Mouse (Mus musculus): ENCODE data around the gene Gpatch2. TPM values are rescaled to one million over a fixed set of nuclear protein-coding genes. Genes with fewer than 3 reads are reported as not detected.
A peak's percentile ranks its signal among the peaks of the same experiment; 100 is the strongest.

Gene Gpatch2
- polyA plus RNA-seq, 1 experiment: 5.5 TPM

DNA sequence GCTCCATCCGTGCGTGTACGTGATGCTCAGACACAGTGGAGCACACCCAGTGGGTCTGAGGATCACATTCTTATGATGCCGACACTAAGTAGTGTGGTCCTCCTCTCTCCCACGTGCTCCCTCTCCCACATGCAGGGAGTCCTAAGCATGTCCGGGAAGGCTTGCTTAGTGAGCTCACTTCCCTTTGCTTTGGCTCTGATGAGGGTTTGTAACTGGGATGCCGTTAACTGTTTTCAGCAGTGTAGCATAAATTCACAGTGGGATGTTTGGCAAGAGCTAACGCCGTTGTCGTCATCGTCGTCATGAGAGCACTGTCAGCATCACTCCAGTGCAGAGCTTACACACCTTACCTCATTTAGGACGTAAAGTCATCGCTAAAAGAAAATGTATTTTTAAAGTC is 133.6 kb downstream of the Gpatch2 start:
- peaks cover 57% of the 10 kb centered on the region for H3K36me3 ChIP-seq (replicated peaks; ENCODE audit: low read length)
- H3K27me3 ChIP-seq (replicated peaks): no peaks in the 10 kb centered on the region
- H3K4me1 ChIP-seq: peaks cover 25% of the 10 kb centered on the region; the same call in 1 of the 2 replicates
- H3K9me3 ChIP-seq: peaks cover 15% of the 10 kb centered on the region
- TF ChIP-seq GATA1 (IDR thresholded peaks at IDR 0.05; ENCODE audit: borderline replicate concordance, low read length) (no peak), FLI1 (IDR thresholded peaks at IDR 0.05; ENCODE audit: low read length) (no peak)
- H3K4me3 ChIP-seq (replicated peaks): peak overlapping the region; percentile 48

- Histone ChIP-seq H3K36me3 (replicated peaks; ENCODE audit: low read length) (peaks cover 6% of the 10 kb centered on the region), H3K27me3 (replicated peaks) (no peaks in the 10 kb centered on the region), H3K4me3 (replicated peaks) (no peak overlapping the region), H3K4me1 (no peaks in the 10 kb centered on the region), H3K9me3 (peaks cover 22% of the 10 kb centered on the region; the same call in 1 of the 2 replicates)
- no peak for TF ChIP-seq GATA1 (IDR thresholded peaks at IDR 0.05; ENCODE audit: borderline replicate concordance, low read length)
- no peak for TF ChIP-seq FLI1 (IDR thresholded peaks at IDR 0.05; ENCODE audit: low read length)
Observed at GRCm38 (mm10) chr1:187356169-187356568, 140.9 kb downstream of the Gpatch2 start.

GRCm38 (mm10) chr1:187356904-187357303 is 141.6 kb downstream of the Gpatch2 start:
- no peaks in the 10 kb centered on the region for H3K4me1 ChIP-seq
- peaks cover 6% of the 10 kb centered on the region for H3K36me3 ChIP-seq (replicated peaks; ENCODE audit: low read length)
- TF ChIP-seq GATA1 (IDR thresholded peaks at IDR 0.05; ENCODE audit: borderline replicate concordance, low read length) (no peak), FLI1 (IDR thresholded peaks at IDR 0.05; ENCODE audit: low read length) (no peak)
- peaks cover 22% of the 10 kb centered on the region; the same call in 1 of the 2 replicates for H3K9me3 ChIP-seq
- no peaks in the 10 kb centered on the region for H3K27me3 ChIP-seq (replicated peaks)
- no peak overlapping the region for H3K4me3 ChIP-seq (replicated peaks)

GRCm38 (mm10) chr1:187360240-187360639 is 144.9 kb downstream of the Gpatch2 start:
- TF ChIP-seq FLI1 (IDR thresholded peaks at IDR 0.05; ENCODE audit: low read length): no peak
- no peak for TF ChIP-seq GATA1 (IDR thresholded peaks at IDR 0.05; ENCODE audit: borderline replicate concordance, low read length)
- H3K36me3 ChIP-seq (replicated peaks; ENCODE audit: low read length): no peaks in the 10 kb centered on the region
- peaks cover 29% of the 10 kb centered on the region for H3K9me3 ChIP-seq
- no peaks in the 10 kb centered on the region for H3K4me1 ChIP-seq
- H3K27me3 ChIP-seq (replicated peaks): no peaks in the 10 kb centered on the region
- H3K4me3 ChIP-seq (replicated peaks): no peak overlapping the region

DNA sequence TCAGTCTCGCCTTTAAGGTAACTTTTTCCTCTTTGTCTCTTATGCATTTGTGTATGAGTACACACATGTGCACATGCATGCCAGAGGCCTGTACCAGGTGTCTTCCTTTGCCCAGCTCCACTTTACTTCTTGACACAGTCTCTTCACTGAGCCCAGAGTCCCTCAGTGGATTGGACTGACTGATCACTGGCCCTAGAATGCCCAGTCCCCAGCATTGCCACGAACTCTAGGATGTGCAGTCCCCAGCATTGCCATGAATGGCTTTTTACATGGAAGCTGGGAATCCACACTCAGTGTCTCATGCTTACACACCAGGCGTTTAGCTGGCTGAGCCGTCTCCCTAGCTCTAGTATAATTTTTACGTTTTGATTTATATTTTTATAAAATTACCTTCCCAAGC is 147.2 kb downstream of the Gpatch2 start:
- TF ChIP-seq GATA1 (IDR thresholded peaks at IDR 0.05; ENCODE audit: borderline replicate concordance, low read length) (no peak), FLI1 (IDR thresholded peaks at IDR 0.05; ENCODE audit: low read length) (no peak)
- H3K4me3 ChIP-seq (replicated peaks): no peak overlapping the region
- no peaks in the 10 kb centered on the region for H3K36me3 ChIP-seq (replicated peaks; ENCODE audit: low read length)
- H3K4me1 ChIP-seq: no peaks in the 10 kb centered on the region
- H3K9me3 ChIP-seq: peaks cover 16% of the 10 kb centered on the region
- H3K27me3 ChIP-seq (replicated peaks): no peaks in the 10 kb centered on the region

- TF ChIP-seq FLI1 (IDR thresholded peaks at IDR 0.05; ENCODE audit: low read length) (no peak), GATA1 (IDR thresholded peaks at IDR 0.05; ENCODE audit: borderline replicate concordance, low read length) (no peak)
- Histone ChIP-seq H3K9me3 (peaks cover 6% of the 10 kb centered on the region), H3K4me3 (replicated peaks) (no peak overlapping the region), H3K4me1 (no peaks in the 10 kb centered on the region), H3K36me3 (replicated peaks; ENCODE audit: low read length) (no peaks in the 10 kb centered on the region), H3K27me3 (replicated peaks) (no peaks in the 10 kb centered on the region)
Observed at GRCm38 (mm10) chr1:187365424-187365823, 150.1 kb downstream of the Gpatch2 start.

DNA sequence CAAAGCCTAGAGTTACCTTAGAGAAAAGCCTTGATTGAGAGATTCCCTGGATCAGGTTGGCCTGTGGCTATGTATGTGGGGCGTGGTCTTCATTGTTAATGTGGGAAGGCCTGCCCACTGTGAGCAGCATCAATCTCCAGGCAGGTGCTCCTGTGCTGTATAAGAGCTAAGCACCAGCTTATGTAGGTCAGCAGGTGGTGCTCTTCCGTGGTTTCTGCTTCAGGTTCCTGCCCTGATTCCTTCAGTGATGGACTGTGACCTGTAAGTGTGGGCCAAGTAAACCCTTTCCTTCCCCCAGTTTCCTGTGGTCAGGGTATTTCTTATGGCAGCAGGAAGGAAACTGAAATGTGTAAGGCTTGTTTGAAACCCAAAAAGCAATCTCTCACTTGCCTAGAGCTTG is 151.5 kb downstream of the Gpatch2 start:
- H3K4me3 ChIP-seq (replicated peaks): no peak overlapping the region
- no peaks in the 10 kb centered on the region for H3K4me1 ChIP-seq
- TF ChIP-seq FLI1 (IDR thresholded peaks at IDR 0.05; ENCODE audit: low read length): no peak
- TF ChIP-seq GATA1 (IDR thresholded peaks at IDR 0.05; ENCODE audit: borderline replicate concordance, low read length): no peak
- peaks cover 6% of the 10 kb centered on the region for H3K9me3 ChIP-seq
- H3K36me3 ChIP-seq (replicated peaks; ENCODE audit: low read length): no peaks in the 10 kb centered on the region
- no peaks in the 10 kb centered on the region for H3K27me3 ChIP-seq (replicated peaks)

- Histone ChIP-seq H3K27me3 (replicated peaks) (no peaks in the 10 kb centered on the region), H3K36me3 (replicated peaks; ENCODE audit: low read length) (no peaks in the 10 kb centered on the region), H3K4me3 (replicated peaks) (no peak overlapping the region), H3K4me1 (no peaks in the 10 kb centered on the region), H3K9me3 (peaks cover 6% of the 10 kb centered on the region; the same call in 1 of the 2 replicates)
- TF ChIP-seq FLI1 (IDR thresholded peaks at IDR 0.05; ENCODE audit: low read length) (no peak), GATA1 (IDR thresholded peaks at IDR 0.05; ENCODE audit: borderline replicate concordance, low read length) (no peak)
Observed at GRCm38 (mm10) chr1:187369049-187369448, 153.7 kb downstream of the Gpatch2 start.

DNA sequence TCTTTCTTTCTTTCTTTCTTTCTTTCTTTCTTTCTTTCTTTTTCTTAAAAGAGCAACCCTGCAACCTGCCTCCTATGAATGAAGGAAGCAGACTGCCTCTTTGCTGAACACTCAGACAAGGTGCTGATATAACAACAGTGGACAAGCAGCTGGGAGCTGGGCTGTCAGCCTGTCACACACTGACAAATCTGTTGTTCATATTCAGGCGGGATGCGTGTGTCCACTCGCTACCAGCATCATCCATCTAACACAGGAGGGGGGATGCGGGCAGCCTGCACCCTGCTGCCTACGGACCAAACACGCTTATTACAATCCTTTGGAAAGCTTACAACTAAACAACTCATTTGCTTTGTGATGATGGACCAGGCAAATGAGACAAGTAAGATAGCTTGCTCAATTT is 158.2 kb downstream of the Gpatch2 start:
- H3K4me3 ChIP-seq (replicated peaks): no peak overlapping the region
- H3K27me3 ChIP-seq (replicated peaks): peaks cover 3% of the 10 kb centered on the region
- TF ChIP-seq FLI1 (IDR thresholded peaks at IDR 0.05; ENCODE audit: low read length): no peak
- TF ChIP-seq GATA1 (IDR thresholded peaks at IDR 0.05; ENCODE audit: borderline replicate concordance, low read length): no peak
- H3K36me3 ChIP-seq (replicated peaks; ENCODE audit: low read length): no peaks in the 10 kb centered on the region
- peaks cover 4% of the 10 kb centered on the region; the same call in 1 of the 2 replicates for H3K4me1 ChIP-seq
- peaks cover 25% of the 10 kb centered on the region for H3K9me3 ChIP-seq

DNA sequence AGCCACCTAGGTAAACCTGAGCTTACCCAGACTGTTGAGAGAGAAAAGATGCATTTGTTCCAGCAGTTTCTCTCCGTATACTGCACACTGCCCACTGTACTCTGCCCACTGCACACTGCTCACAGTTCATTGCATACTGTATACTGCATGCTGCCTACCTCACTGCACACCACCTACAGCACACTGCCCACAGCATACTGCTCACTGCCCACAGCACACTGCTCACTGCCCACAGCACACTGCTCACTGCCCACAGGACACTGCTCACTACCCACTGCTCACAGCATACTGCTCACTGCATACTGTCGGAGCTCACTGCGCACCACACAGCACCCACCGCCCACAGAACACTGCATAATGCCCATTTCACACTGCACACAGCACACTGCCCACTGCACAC is 159.1 kb downstream of the Gpatch2 start:
- no peaks in the 10 kb centered on the region for H3K36me3 ChIP-seq (replicated peaks; ENCODE audit: low read length)
- peaks cover 4% of the 10 kb centered on the region; the same call in 1 of the 2 replicates for H3K4me1 ChIP-seq
- TF ChIP-seq FLI1 (IDR thresholded peaks at IDR 0.05; ENCODE audit: low read length) (no peak), GATA1 (IDR thresholded peaks at IDR 0.05; ENCODE audit: borderline replicate concordance, low read length) (peak; percentile 34; the same call in 1 of the 3 replicates)
- H3K4me3 ChIP-seq (replicated peaks): peak overlapping the region; percentile 77
- H3K27me3 ChIP-seq (replicated peaks): peaks cover 3% of the 10 kb centered on the region
- peaks cover 34% of the 10 kb centered on the region for H3K9me3 ChIP-seq
